Mouse (Mus musculus) left cerebral cortex, adult 6 months (tissue): ENCODE results near the gene Rnf111. TPM values are rescaled to one million over a fixed set of nuclear protein-coding genes. Genes with fewer than 3 reads are reported as not detected.

Experiments used
- long read RNA-seq, 2 experiments: library from polyadenylated mRNA; unstranded; transcript quantifications; one replicate each; pipeline ENCODE4 v2.0.0; 2019 to 2020
- polyA plus RNA-seq: library from polyadenylated mRNA; unstranded; fragments of <200 nt; fragmentation: Nextera tagmentation; gene quantifications from 2 replicates; pipeline ENCODE4 v1.2.3, GENCODE M21; 2021

The Rnf111 gene
- polyA plus RNA-seq, result 9.0 and 13.4 TPM in 2 replicates
- long read RNA-seq, experiment 1, partial matches to known transcripts, result 3 of 9 reads
- long read RNA-seq, experiment 1, other reads (novel, unspliced or antisense), result 6 of 9 reads
- long read RNA-seq, experiment 2, partial matches to known transcripts, result 9 of 14 reads
- long read RNA-seq, experiment 2, other reads (novel, unspliced or antisense), result 3 of 14 reads

DNA sequence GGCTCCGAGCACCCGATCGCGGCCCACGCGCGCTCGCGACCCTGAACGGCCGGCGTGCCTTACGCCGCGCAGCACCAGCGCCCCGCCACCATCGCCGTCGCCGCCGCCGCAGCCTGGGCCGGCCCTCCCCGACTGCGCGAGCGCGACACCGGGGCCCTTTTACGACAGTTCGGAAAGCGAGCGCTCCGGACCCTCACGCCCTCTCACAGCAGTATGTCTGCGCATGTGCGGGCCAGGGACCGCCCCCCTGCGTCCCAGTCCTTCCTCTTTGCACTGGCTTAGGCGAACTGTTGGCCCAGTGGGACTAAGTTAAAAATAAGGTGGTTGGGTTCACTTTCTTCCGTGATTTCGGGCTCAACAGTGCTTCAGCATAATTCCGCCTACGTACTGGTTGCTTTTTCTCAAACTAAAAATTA is at the start of gene Rnf111:
Rnf111 (minus strand) TSS at position 100 of the 416 bp plus-strand sequence.

DNA sequence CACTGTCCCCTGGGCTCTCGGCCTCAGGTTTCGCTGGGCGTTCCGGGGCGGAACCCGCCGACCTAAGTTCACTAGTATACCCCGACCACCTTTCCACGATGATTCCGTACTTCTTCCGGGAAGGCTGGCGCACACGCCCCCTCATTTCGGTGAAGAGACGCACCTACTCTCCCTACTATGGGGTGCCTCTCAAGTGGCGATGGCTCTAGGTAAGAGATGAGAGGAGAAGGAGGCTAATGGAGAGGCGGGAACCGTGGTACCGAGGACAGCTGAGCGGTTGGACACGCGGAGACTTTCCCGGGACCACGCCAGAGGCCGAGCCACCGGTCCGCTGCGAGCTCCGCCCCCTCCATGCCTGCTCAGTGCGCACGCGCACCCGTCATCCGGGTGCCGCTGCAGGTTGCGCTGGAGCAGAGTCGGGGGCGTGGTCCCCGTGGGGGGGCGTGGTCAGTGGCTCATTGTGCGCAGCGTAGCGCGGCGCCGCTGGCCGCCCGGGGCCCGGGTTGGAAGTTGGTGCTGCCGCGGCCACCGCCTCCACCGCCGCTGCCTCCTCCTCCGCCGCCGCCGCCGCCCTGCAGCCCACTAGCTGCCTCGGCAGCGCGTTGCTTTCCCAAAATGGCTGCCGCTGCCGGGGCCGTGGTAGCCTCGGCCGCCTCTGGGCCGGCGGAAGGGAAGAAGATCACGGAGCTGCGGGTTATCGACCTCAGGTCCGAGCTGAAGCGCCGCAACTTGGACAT is 38.9 kb upstream of the Rnf111 start, which contains the start of gene Sltm:
Sltm (plus strand) TSS at position 450 of the 737 bp plus-strand sequence.

DNA sequence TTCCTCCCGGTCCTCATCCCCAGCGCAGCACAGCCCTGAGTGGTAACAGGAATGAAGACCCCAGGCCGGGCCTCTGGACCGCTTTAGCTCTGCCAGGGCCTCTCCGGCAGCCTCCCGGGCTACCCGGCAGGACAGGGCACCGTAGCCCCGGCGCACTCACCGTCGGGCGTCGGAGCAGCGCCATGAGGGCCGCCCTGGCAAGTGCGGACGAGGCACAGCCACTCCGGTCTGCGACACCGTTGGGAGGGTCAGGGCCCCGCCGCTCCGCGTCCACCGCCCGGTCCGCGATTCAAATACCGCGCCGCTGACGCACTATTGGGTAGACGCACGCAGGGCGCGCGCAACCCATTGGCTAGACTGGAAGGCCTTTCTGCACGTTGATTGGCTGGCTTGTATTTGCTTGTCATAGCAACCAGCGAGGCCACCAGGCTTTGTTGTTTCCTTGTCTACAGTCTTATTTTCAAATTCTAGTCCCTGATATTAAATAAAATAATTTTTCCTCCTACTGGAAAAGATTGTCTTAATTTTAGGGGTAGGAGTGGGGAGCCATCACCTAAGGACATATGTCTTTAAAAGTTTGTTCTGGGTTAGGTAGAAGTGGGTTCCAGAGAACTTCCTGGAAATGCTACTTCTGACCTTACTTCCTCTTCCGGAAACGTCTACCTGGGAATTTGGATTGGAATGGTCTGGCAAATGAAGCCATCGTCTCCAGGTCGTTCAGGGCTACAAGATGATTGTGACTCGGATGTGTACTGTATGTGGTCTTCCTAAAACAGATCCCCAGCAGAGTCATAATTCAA is 82.1 kb downstream of the Rnf111 start, which contains the start of gene Ccnb2:
Ccnb2 (minus strand) TSS at position 291 of the 800 bp plus-strand sequence.

Other genes with a start within 250 kb of the Rnf111 start
- 0.72 and 1.1 TPM in 2 replicates for gene Ccnb2, start 82.2 kb downstream of the Rnf111 start, polyA plus RNA-seq
- 18.1 and 20.4 TPM in 2 replicates for gene Sltm, start 39.0 kb upstream of the Rnf111 start, polyA plus RNA-seq
- 1.9 TPM in 1 of 2 replicates, not detected in the other for gene Gm10642, start 152.5 kb upstream of the Rnf111 start, polyA plus RNA-seq
- 6.2 and 18.5 TPM in 2 replicates for gene Mindy2, start 153.4 kb upstream of the Rnf111 start, polyA plus RNA-seq
- gene Adam10, start 175.3 kb upstream of the Rnf111 start, polyA plus RNA-seq, result 25.8 and 30.2 TPM in 2 replicates